9 mouse cellular contexts compared by ENCODE assay signal in the genomic region with DNA sequence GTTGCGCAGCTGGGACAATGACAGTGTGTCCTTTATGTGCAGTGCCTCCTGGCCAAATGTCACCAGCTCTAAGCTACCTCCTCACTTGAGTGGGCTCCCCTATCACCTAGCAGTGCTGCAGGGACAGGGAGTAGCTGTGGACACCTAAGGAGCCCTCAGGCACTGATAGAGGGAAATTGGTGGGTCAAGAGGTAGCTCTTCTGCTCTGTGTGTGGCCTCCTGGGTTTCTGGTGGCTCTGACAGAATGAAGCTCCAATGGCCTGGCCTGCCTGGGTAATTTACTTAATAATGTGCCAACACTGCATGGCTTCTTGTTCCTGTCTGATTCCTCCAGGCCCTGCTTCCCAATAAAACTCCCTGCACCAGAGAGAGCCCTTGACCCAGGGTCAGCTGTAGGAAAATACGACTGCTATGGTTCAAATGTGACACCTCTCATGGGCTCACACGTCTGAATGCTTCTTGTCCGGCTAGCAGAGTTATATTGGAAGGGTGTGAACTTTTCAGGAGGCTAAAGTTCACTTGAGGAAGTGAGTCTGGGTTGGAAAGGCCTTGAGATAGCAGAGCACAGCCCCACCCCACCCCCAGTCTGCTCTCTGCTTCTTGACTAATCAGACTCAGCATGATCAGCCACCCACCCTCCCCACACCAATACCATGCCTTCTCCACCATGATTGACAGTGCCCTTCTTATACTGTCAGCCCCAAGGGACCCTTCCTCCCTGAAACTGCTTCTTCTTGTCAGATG.
DNase-seq lines count a peak whose midpoint lies in the region; ATAC-seq lines count a peak whose summit lies in the region.
"Had no signal": no experiment of that assay in that cellular context is flagged by ENCODE, and none has a peak within 500 bp of the region (broad histone marks: within the 10 kb centered on the region; RNA-seq: fewer than 3 reads in every experiment).

No protein-coding gene starts in this region.

- intact Hi-C loops in heart, postnatal 36 days (cut with DNase I), result loop anchor here (2.0 to 5.0 kb wide), 4 partner anchors 87 to 237 kb away; no protein-coding TSS in a partner anchor

- H3K4me3 ChIP-seq in midbrain, embryonic 12.5 days, result no peak overlapping the region
- no peak overlapping the region for H3K4me3 ChIP-seq in midbrain, embryonic 16.5 days (ENCODE audit: low read depth, low read length)
- no peak overlapping the region for H3K4me3 ChIP-seq in liver, embryonic 11.5 days (ENCODE audit: low read depth, low read length)
- no peak overlapping the region for H3K4me3 ChIP-seq in embryonic facial prominence, embryonic 10.5 days

- H3K4me1 ChIP-seq in midbrain, embryonic 12.5 days, result peaks cover 46% of the 10 kb centered on the region
- H3K4me1 ChIP-seq in midbrain, embryonic 16.5 days (ENCODE audit: control insufficient read depth, insufficient read depth, low read length), result peaks cover 28% of the 10 kb centered on the region
- H3K4me1 ChIP-seq in liver, embryonic 11.5 days (replicated peaks; ENCODE audit: control insufficient read depth, insufficient read depth, low read length), result peaks cover 18% of the 10 kb centered on the region
- H3K4me1 ChIP-seq in embryonic facial prominence, embryonic 10.5 days, result peaks cover 53% of the 10 kb centered on the region

- no peaks in the 10 kb centered on the region for H3K36me3 ChIP-seq in midbrain, embryonic 12.5 days
- no peaks in the 10 kb centered on the region for H3K36me3 ChIP-seq in midbrain, embryonic 16.5 days (ENCODE audit: control insufficient read depth, insufficient read depth, low read length)
- no peaks in the 10 kb centered on the region for H3K36me3 ChIP-seq in liver, embryonic 11.5 days (ENCODE audit: control insufficient read depth, insufficient read depth, low read length)
- no peaks in the 10 kb centered on the region for H3K36me3 ChIP-seq in embryonic facial prominence, embryonic 10.5 days (replicated peaks)
- H3K36me3 ChIP-seq: forebrain, embryonic 15.5 days had no signal

- H3K27me3 ChIP-seq in midbrain, embryonic 12.5 days, result peaks cover 51% of the 10 kb centered on the region
- no peaks in the 10 kb centered on the region for H3K27me3 ChIP-seq in midbrain, embryonic 16.5 days (ENCODE audit: control insufficient read depth, insufficient read depth, low read depth, low read length)
- peaks cover 5% of the 10 kb centered on the region for H3K27me3 ChIP-seq in liver, embryonic 11.5 days (replicated peaks; ENCODE audit: control insufficient read depth, insufficient read depth, low read length)
- peaks cover 92% of the 10 kb centered on the region for H3K27me3 ChIP-seq in embryonic facial prominence, embryonic 10.5 days (replicated peaks; ENCODE audit: low read depth, poor library complexity, severe bottlenecking)
- H3K27me3 ChIP-seq: forebrain, embryonic 15.5 days had no signal

- 55% methylated on average over 4 of the region's 4 CpGs for WGBS in midbrain, embryonic 12.5 days
- WGBS in midbrain, embryonic 16.5 days, result 59% methylated on average over 4 of the region's 4 CpGs
- WGBS in liver, embryonic 11.5 days, result 49% methylated on average over 4 of the region's 4 CpGs
- 35% methylated on average over 4 of the region's 4 CpGs for whole genome bisulfite sequencing in embryonic facial prominence, embryonic 10.5 days

- peak overlapping the region; percentile 70; the same call in 1 of the 2 replicates for H3K27ac ChIP-seq in midbrain, embryonic 12.5 days (replicated peaks)
- no peak overlapping the region for H3K27ac ChIP-seq in midbrain, embryonic 16.5 days (ENCODE audit: low read length)
- no peak overlapping the region for H3K27ac ChIP-seq in liver, embryonic 11.5 days (ENCODE audit: low read depth, low read length)
- H3K27ac ChIP-seq in embryonic facial prominence, embryonic 10.5 days (replicated peaks), result no peak overlapping the region; the same call in 1 of the 2 replicates

- peak overlapping the region; percentile 42; the same call in 1 of the 2 replicates for H3K4me2 ChIP-seq in midbrain, embryonic 12.5 days (replicated peaks)
- H3K4me2 ChIP-seq in midbrain, embryonic 16.5 days (ENCODE audit: low read length), result no peak overlapping the region
- no peak overlapping the region for H3K4me2 ChIP-seq in liver, embryonic 11.5 days

- no peaks in the 10 kb centered on the region for H3K9me3 ChIP-seq in midbrain, embryonic 12.5 days
- H3K9me3 ChIP-seq in midbrain, embryonic 16.5 days (replicated peaks; ENCODE audit: control insufficient read depth, low read length, poor library complexity, severe bottlenecking), result no peaks in the 10 kb centered on the region
- H3K9me3 ChIP-seq in liver, embryonic 11.5 days (ENCODE audit: control insufficient read depth, low read length), result no peaks in the 10 kb centered on the region
- no peaks in the 10 kb centered on the region for H3K9me3 ChIP-seq in embryonic facial prominence, embryonic 10.5 days
- H3K9me3 ChIP-seq: forebrain, embryonic 15.5 days had no signal

- H3K9ac ChIP-seq in midbrain, embryonic 12.5 days (replicated peaks), result 0 out of 2 replicates have a peak overlapping the region, but pooled peaks have one; percentile 7
- H3K9ac ChIP-seq in midbrain, embryonic 16.5 days (ENCODE audit: low read depth, low read length), result no peak overlapping the region
- H3K9ac ChIP-seq in liver, embryonic 11.5 days (ENCODE audit: low read depth, low read length), result no peak overlapping the region

- peak; percentile 92 for DNase-seq in heart, adult 11 months
- DNase-seq in heart, postnatal 36 days, result no peak
- no peak for DNase-seq in liver, embryonic 11.5 days (ENCODE audit: low spot score)
- no peak for DNase-seq in urinary bladder, postnatal 14 days (ENCODE audit: low spot score)
- DNase-seq in embryonic facial prominence, embryonic 10.5 days (ENCODE audit: low spot score), result no peak
- no peak for DNase-seq in ovary, postnatal 36 days (ENCODE audit: low spot score)

- no peak for ATAC-seq in midbrain, embryonic 12.5 days (ENCODE audit: low FRiP score, low read depth)
- ATAC-seq in midbrain, embryonic 16.5 days, result no peak
- ATAC-seq in liver, embryonic 11.5 days (replicated peaks; ENCODE audit: low FRiP score), result peak; percentile 69
